Mouse (Mus musculus) lung, postnatal 0 days (tissue): ENCODE measurements around the gene Zfp768.

Experiments
- CTCF ChIP-seq: IDR thresholded peaks from 2 replicates; pipeline ENCODE4 v1.5.1; 2016; ENCODE audit warnings: antibody characterized with exemption, mild to moderate bottlenecking
- EP300 ChIP-seq: IDR thresholded peaks from 2 replicates; pipeline ENCODE4 v1.6.1; 2016; ENCODE audit warnings: antibody characterized with exemption, mild to moderate bottlenecking, control low read depth

DNA sequence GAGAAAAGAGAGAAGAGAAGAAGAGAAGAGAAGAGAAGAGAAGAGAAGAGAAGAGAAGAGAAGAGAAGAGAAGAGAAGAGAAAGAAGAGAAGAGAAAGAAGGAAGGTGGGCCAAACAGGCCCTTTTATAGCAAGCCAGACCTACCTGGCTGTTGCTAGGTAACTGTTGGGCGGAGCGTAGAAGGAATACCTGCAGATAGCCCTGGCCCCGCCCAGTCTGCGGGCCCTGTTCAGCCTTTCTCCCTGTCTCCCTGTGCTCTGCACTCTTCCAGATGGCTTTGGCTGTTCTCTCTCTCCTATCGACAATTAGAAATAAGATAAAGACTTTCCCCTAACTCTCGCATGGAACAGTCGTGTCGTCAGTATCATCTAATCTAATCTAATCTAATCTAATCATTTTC, 1.3 kb upstream of the Zfp768 start:
- TF ChIP-seq CTCF (no peak), EP300 (no peak)
